Comparison of ENCODE assay signal across 25 mouse cellular contexts in genomic region chr16:13722937-13723336, GRCm38 (mm10). TPM values are rescaled to one million over a fixed set of nuclear protein-coding genes. Genes with fewer than 3 reads are reported as not detected.
DNase-seq lines count a peak whose midpoint lies in the region; ATAC-seq lines count a peak whose summit lies in the region.
"Had no signal": no experiment of that assay in that cellular context is flagged by ENCODE, and none has a peak within 500 bp of the region (broad histone marks: within the 10 kb centered on the region; RNA-seq: fewer than 3 reads in every experiment).

No protein-coding gene starts in this region.

- no peak for ATAC-seq in kidney, embryonic 15.5 days (replicated peaks; ENCODE audit: low FRiP score)
- ATAC-seq: forebrain, postnatal 0 days had no signal

- DNase-seq in kidney, adult 8-10 months: peak; percentile 7 to 19
- peak; percentile 13 for DNase-seq in retina, postnatal 1 day
- no peak for DNase-seq in retina, embryonic 14.5 days (ENCODE audit: low spot score)
- DNase-seq in kidney, postnatal 25 days: peak; percentile 26 to 59
- peak; percentile 32 for DNase-seq in thymus, postnatal 4 days
- DNase-seq in adrenal gland, adult (ENCODE audit: inconsistent age in 2 of 2, low spot score in 1 of 2): no peak
- DNase-seq: B cell, adult 2 months; cerebellum, adult 11 months; cerebellum, adult 9-11 months; forebrain, postnatal 0 days; gastrocnemius, postnatal 14 days; heart, adult 18-20 months; heart, postnatal 14 days had no signal

- no peak overlapping the region for H3K9ac ChIP-seq in kidney, embryonic 15.5 days
- H3K9ac ChIP-seq: forebrain, postnatal 0 days; heart, embryonic 13.5 days; liver, embryonic 14.5 days; lung, embryonic 15.5 days; midbrain, embryonic 12.5 days; neural tube, embryonic 15.5 days had no signal

- H3K36me3 ChIP-seq in kidney, embryonic 15.5 days: no peaks in the 10 kb centered on the region
- H3K36me3 ChIP-seq: heart, embryonic 13.5 days; lung, embryonic 15.5 days; midbrain, embryonic 12.5 days; neural tube, embryonic 15.5 days had no signal

- no peaks in the 10 kb centered on the region for H3K9me3 ChIP-seq in kidney, embryonic 15.5 days (replicated peaks)
- H3K9me3 ChIP-seq: heart, embryonic 13.5 days; lung, embryonic 15.5 days; midbrain, embryonic 12.5 days; neural tube, embryonic 15.5 days had no signal

- H3K4me3 ChIP-seq in kidney, embryonic 15.5 days (replicated peaks): no peak overlapping the region
- H3K4me3 ChIP-seq: heart, embryonic 13.5 days; left cerebral cortex, adult 2 months; lung, embryonic 15.5 days; midbrain, embryonic 12.5 days; neural tube, embryonic 15.5 days had no signal

- no peaks in the 10 kb centered on the region for H3K27me3 ChIP-seq in kidney, embryonic 15.5 days
- H3K27me3 ChIP-seq: CH12.LX; heart, embryonic 13.5 days; lung, embryonic 15.5 days; midbrain, embryonic 12.5 days; neural tube, embryonic 15.5 days had no signal

- no peaks in the 10 kb centered on the region for H3K4me1 ChIP-seq in kidney, embryonic 15.5 days
- H3K4me1 ChIP-seq: heart, embryonic 13.5 days; lung, embryonic 15.5 days; midbrain, embryonic 12.5 days; neural tube, embryonic 15.5 days had no signal

- H3K27ac ChIP-seq in kidney, embryonic 15.5 days: no peak overlapping the region
- H3K27ac ChIP-seq: heart, embryonic 13.5 days; kidney, postnatal 0 days; left cerebral cortex, adult 2 months; liver, embryonic 14.5 days; lung, embryonic 15.5 days; midbrain, embryonic 12.5 days; neural tube, embryonic 15.5 days; stomach, postnatal 0 days had no signal

- 33% methylated on average over 10 of the region's 10 CpGs for WGBS in kidney, embryonic 15.5 days

- H3K4me2 ChIP-seq in kidney, embryonic 15.5 days: no peak overlapping the region
- H3K4me2 ChIP-seq: heart, embryonic 13.5 days; lung, embryonic 15.5 days; midbrain, embryonic 12.5 days; neural tube, embryonic 15.5 days had no signal

RNA-seq across cellular contexts. Expression of gene Pla2g10, which starts 7.8 kb away (rescaled TPM):
- polyA plus RNA-seq in kidney, embryonic 15.5 days (2015; fragmentation: Nextera tagmentation; extraction: Ambion mirVana): 0.53 and 1.6 TPM in 2 replicates
- polyA plus RNA-seq: embryonic facial prominence, embryonic 11.5 days; forebrain, embryonic 11.5 days; kidney, postnatal 0 days had no signal

RNA-seq across cellular contexts. Expression of gene 3110001I22Rik, which starts 51.2 kb away (rescaled TPM):
- 6.3 and 6.4 TPM in 2 replicates for polyA plus RNA-seq in kidney, embryonic 15.5 days (2015; fragmentation: Nextera tagmentation; extraction: Ambion mirVana)

RNA-seq across cellular contexts. Expression of gene Bfar, which starts 51.3 kb away (rescaled TPM):
- polyA plus RNA-seq in kidney, embryonic 15.5 days (2015; fragmentation: Nextera tagmentation; extraction: Ambion mirVana): 48.7 and 50.9 TPM in 2 replicates

RNA-seq across cellular contexts. Expression of gene Parn, which starts 55.0 kb away (rescaled TPM):
- polyA plus RNA-seq in kidney, embryonic 15.5 days (2015; fragmentation: Nextera tagmentation; extraction: Ambion mirVana): 44.9 and 46.4 TPM in 2 replicates

RNA-seq across cellular contexts. Expression of gene Rrn3, which starts 57.6 kb away (rescaled TPM):
- polyA plus RNA-seq in kidney, embryonic 15.5 days (2015; fragmentation: Nextera tagmentation; extraction: Ambion mirVana): 68.2 and 68.9 TPM in 2 replicates

Comparison
In these comparisons a context has a peak if more than half of its experiments do, and no peak if none do; other contexts are left out.
1. DNase-seq: peak in kidney, adult 8-10 months (2 of 2), retina, postnatal 1 day (single experiment), kidney, postnatal 25 days (2 of 2) and thymus, postnatal 4 days (single experiment); none in retina, embryonic 14.5 days (single experiment) and adrenal gland, adult (0 of 2).